Comparison of ENCODE assay signal across 15 mouse cellular contexts in genomic region chr11:35578796-35579195, GRCm38 (mm10).
A peak's percentile ranks its signal among the peaks of the same experiment; 100 is the strongest.
DNase-seq lines count a peak whose midpoint lies in the region.
"Had no signal": no experiment of that assay in that cellular context is flagged by ENCODE, and none has a peak within 500 bp of the region (broad histone marks: within the 10 kb centered on the region; RNA-seq: fewer than 3 reads in every experiment).

No protein-coding gene starts in this region.

- peak; percentile 58 to 65 for DNase-seq in cerebellum, postnatal 10 days
- no peak for DNase-seq in cerebellum, adult 11-12 months
- DNase-seq in cerebellum, postnatal 14 days: peak; percentile 51 to 52
- DNase-seq in cerebellum, adult 18-20 months: no peak
- peak; percentile 27 to 35 for DNase-seq in cerebellum, postnatal 25 days
- DNase-seq in cerebellum, adult 9-10 months: no peak
- DNase-seq: adrenal gland, adult 2 months; adrenal gland, adult 8-10 months; adrenal gland, postnatal 10 days; adrenal gland, postnatal 14 days; adrenal gland, postnatal 25 days; adrenal gland, postnatal 36 days; B cell, adult 2 months; cerebellum, adult 11 months; cerebellum, adult 8-10 months had no signal

Comparison
In these comparisons a context has a peak if more than half of its experiments do, and no peak if none do; other contexts are left out.
1. DNase-seq: peak in cerebellum, postnatal 10 days (2 of 2), cerebellum, postnatal 14 days (2 of 2) and cerebellum, postnatal 25 days (2 of 2); none in cerebellum, adult 11-12 months (single experiment), cerebellum, adult 18-20 months (0 of 2) and cerebellum, adult 9-10 months (single experiment).